Mouse (Mus musculus): ENCODE results near the gene Sla2. TPM values are rescaled to one million over a fixed set of nuclear protein-coding genes. Genes with fewer than 3 reads are reported as not detected.
"Not testable (repeated sequence)": the region's sequence is repeated elsewhere in the genome, so short reads cannot be mapped to it uniquely, and the experiment has no call there.

The Sla2 gene
- total and polyA plus RNA-seq, 2 experiments from 2014 or later: not detected

DNA sequence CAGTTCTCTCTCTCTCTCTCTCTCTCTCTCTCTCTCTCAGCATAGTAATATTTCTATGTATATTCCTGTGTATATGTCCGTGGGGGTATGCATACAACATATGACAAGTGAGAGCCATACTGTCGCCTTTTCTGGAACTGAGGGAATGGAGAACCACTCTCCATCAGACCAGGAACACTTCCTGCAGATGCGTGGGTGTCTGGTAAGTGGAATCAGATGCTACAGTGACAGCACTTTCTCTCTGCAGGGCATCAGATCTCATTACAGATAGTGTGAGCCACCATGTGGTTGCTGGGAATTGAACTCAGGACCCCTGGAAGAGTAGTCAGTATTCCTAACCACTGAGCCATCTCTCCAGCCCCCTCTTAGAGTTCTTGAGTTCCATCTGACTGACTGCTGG is 1.5 kb upstream of the Sla2 start:
- Histone ChIP-seq H3K4me1 (ENCODE audit: insufficient read depth, low read length) (0 out of 2 replicates have a peak, but pooled peaks cover 3% of the 10 kb centered on the region), H3K36me3 (ENCODE audit: insufficient read depth, low read length) (no peaks in the 10 kb centered on the region), H3K9ac (replicated peaks; ENCODE audit: low read length, poor library complexity, severe bottlenecking) (no peak overlapping the region), H3K4me3 (ENCODE audit: low read depth, low read length) (no peak overlapping the region), H3K27ac (ENCODE audit: low read depth, low read length) (no peak overlapping the region), H3K27me3 (ENCODE audit: insufficient read depth, low read length) (no peaks in the 10 kb centered on the region), H3K9me3 (ENCODE audit: low read length) (no peaks in the 10 kb centered on the region), H3K4me2 (ENCODE audit: low read depth, low read length, poor library complexity, severe bottlenecking) (no peak overlapping the region)
- ATAC-seq (ENCODE audit: low FRiP score) (no peak), DNase-seq (ENCODE audit: low spot score) (no peak)
- WGBS: 87% methylated on average over 3 of the region's 3 CpGs
- TF ChIP-seq CTCF (IDR thresholded peaks at IDR 0.05): no peak

DNA sequence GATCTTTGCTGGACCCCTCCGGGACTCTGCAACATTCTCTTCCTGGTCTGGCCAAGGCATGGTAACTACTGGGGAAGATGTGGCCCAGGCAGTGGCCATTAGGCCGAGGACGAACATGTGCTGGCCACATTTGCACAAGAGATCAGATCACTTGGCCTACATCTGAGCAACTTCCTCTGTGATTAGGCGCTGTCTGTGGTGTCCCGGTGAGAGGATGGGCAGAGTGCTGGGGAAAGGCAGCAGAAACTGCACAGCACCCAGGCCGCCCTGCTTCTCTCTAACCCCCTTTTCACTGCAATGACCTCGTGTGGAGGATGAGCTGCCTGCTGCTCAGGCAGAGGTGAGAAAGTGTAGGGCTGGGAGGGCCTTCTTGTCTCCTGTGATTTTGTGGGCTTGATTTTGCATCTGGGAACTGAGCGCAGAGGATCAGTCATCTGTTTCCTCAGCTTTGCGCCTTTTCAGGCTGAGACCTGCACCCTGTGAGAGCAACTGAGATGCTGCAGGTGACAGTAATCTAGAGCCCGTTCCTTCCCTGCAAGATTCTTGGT is 834 bp downstream of the Sla2 start:
- no peak for DNase-seq (ENCODE audit: low spot score)
- H3K4me1 ChIP-seq (ENCODE audit: insufficient read depth, low read length): no peaks in the 10 kb centered on the region
- no peaks in the 10 kb centered on the region for H3K27me3 ChIP-seq (ENCODE audit: insufficient read depth, low read length)
- H3K36me3 ChIP-seq (ENCODE audit: insufficient read depth, low read length): no peaks in the 10 kb centered on the region
- H3K9me3 ChIP-seq (ENCODE audit: low read length): no peaks in the 10 kb centered on the region
- H3K4me2 ChIP-seq (ENCODE audit: low read depth, low read length, poor library complexity, severe bottlenecking): no peak overlapping the region
- TF ChIP-seq CTCF (IDR thresholded peaks at IDR 0.05): no peak
- H3K27ac ChIP-seq (ENCODE audit: low read depth, low read length): no peak overlapping the region
- no peak overlapping the region for H3K9ac ChIP-seq (replicated peaks; ENCODE audit: low read length, poor library complexity, severe bottlenecking)
- WGBS: 81% methylated on average over 10 of the region's 10 CpGs
- no peak for ATAC-seq (ENCODE audit: low FRiP score)
- H3K4me3 ChIP-seq (ENCODE audit: low read depth, low read length): no peak overlapping the region

DNA sequence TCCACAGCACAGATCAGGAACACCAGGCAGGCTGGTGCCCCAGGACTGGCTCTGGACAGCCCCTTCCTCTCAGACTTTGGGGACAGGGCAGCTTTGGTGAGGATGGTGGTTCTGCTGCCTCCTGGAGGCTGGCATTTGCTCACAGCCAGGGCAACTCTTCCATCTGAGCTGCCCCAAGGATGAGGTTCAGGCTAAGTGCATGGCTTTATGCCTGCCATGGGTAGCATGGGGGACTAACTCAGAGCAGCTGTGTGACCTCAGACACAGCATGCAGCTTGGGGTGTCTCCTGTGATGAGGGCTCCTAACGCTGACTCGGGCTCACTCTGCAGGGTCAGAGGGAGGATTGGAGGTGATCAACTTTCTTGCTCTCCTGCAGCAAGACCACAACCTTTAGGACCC is 1.3 kb downstream of the Sla2 start:
- H3K4me3 ChIP-seq (ENCODE audit: low read depth, low read length); H3K9me3 ChIP-seq (ENCODE audit: low read length); H3K36me3 ChIP-seq (ENCODE audit: insufficient read depth, low read length); H3K27ac ChIP-seq (ENCODE audit: low read depth, low read length); H3K9ac ChIP-seq (replicated peaks; ENCODE audit: low read length, poor library complexity, severe bottlenecking); DNase-seq (ENCODE audit: low spot score); H3K4me2 ChIP-seq (ENCODE audit: low read depth, low read length, poor library complexity, severe bottlenecking); H3K4me1 ChIP-seq (ENCODE audit: insufficient read depth, low read length); H3K27me3 ChIP-seq (ENCODE audit: insufficient read depth, low read length); ATAC-seq (ENCODE audit: low FRiP score): not testable (repeated sequence)
- WGBS: 66% methylated on average over 2 of the region's 2 CpGs

DNA sequence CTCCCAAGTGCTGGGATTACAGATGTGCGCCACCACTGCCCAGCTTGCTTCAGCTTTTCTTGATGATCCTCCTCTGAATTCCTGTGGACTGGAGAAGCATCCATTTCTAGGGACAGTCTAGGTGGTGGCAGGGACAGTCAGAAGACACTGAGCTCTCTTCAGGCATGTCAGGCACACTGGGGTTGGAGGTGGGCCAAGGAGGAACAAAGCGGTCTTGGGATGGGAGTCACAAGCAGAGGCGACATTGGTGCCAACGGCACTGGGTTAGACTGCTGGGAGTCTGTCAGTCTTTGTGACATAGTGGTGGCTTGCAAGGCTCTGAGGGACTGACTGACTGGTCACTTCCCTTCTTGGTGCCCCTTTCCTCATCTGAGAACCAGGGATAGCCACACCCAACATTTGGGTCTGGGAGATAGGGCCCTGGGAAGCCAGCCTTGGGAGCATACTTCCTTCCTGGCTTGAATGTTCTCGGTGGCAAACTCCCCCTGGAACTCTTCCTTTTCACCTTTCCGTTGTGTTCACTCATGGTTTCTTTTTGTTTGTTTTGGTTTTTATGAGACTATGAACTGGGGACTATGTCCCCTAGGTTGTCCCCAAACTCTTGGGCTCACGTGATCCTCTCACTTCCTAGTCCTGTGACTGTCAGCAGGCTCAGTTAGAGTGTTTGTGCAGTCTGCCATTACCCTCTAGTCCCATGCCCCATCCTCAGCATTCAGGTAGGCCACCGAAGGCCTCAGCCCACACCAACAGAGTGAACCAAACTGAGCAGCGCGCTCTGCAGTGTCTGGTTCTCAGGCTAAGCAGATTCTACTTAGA is 2.4 kb downstream of the Sla2 start:
- H3K4me3 ChIP-seq (ENCODE audit: low read depth, low read length): no peak overlapping the region
- H3K9me3 ChIP-seq (ENCODE audit: low read length): no peaks in the 10 kb centered on the region
- H3K27me3 ChIP-seq (ENCODE audit: insufficient read depth, low read length): no peaks in the 10 kb centered on the region
- no peak overlapping the region for H3K9ac ChIP-seq (replicated peaks; ENCODE audit: low read length, poor library complexity, severe bottlenecking)
- H3K4me2 ChIP-seq (ENCODE audit: low read depth, low read length, poor library complexity, severe bottlenecking): no peak overlapping the region
- WGBS: 88% methylated on average over 10 of the region's 10 CpGs
- TF ChIP-seq CTCF (IDR thresholded peaks at IDR 0.05): no peak
- H3K36me3 ChIP-seq (ENCODE audit: insufficient read depth, low read length): no peaks in the 10 kb centered on the region
- DNase-seq (ENCODE audit: low spot score) (no peak), ATAC-seq (ENCODE audit: low FRiP score) (no peak)
- H3K27ac ChIP-seq (ENCODE audit: low read depth, low read length): no peak overlapping the region
- H3K4me1 ChIP-seq (ENCODE audit: insufficient read depth, low read length): no peaks in the 10 kb centered on the region

DNA sequence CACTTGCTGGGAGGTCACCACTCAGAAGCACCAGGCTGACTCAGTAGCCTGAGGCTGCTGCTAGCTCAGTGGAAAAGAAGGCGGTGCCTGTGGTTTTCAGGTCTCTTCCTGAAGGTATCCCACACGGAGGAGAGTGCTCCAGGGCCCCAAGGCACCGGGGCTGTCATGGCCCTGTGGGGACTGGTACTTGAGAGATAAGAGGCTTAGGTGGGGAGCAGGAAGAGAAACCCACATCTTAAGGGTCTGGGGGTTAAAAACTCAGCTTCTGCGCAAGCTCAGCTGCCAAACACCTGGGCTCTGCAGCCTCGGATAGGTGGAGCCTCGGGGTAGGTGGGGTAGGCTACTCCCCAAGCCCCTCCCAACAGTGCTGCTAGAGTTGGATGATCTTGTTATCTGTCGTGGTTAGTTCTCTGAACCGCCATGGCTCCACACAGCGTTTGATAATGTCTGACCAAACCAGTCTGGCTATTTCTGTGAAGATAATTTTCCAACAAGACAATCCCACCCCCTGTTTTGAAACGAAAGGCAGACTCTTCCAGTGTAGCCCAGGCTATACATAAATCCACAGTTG is 4.5 kb downstream of the Sla2 start:
- no peaks in the 10 kb centered on the region for H3K27me3 ChIP-seq (ENCODE audit: insufficient read depth, low read length)

DNA sequence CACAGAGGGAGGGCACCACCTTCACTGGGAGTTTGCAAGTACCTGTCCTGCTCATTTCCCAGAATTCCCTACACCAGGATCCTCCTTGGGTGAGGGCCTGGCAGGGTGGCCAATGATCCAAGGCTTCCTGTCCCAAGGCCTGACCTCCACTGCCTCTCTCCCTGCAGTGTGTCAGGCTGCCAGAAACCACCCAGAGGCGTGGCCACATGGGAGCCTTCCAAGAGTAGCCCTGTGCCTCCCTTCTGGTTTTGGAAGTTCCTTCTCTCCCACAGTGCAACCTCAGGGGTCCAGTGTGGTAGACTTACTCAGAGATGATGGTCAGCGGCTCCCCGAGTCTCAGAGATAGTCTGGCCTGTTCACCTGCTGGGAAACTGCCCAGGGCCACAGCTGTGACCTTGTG is 7.5 kb downstream of the Sla2 start:
- Histone ChIP-seq H3K9ac (replicated peaks; ENCODE audit: low read length, poor library complexity, severe bottlenecking) (no peak overlapping the region), H3K4me1 (ENCODE audit: insufficient read depth, low read length) (no peaks in the 10 kb centered on the region), H3K27me3 (ENCODE audit: insufficient read depth, low read length) (no peaks in the 10 kb centered on the region), H3K4me2 (ENCODE audit: low read depth, low read length, poor library complexity, severe bottlenecking) (no peak overlapping the region), H3K4me3 (ENCODE audit: low read depth, low read length) (no peak overlapping the region), H3K36me3 (ENCODE audit: insufficient read depth, low read length) (peaks cover 8% of the 10 kb centered on the region), H3K9me3 (ENCODE audit: low read length) (no peaks in the 10 kb centered on the region), H3K27ac (ENCODE audit: low read depth, low read length) (no peak overlapping the region)
- DNase-seq (ENCODE audit: low spot score) (no peak), ATAC-seq (ENCODE audit: low FRiP score) (no peak)
- TF ChIP-seq CTCF (IDR thresholded peaks at IDR 0.05): no peak
- 84% methylated on average over 3 of the region's 3 CpGs for WGBS

More for the DNA sequence above, 4.5 kb downstream of the Sla2 start:
- Histone ChIP-seq H3K27ac (ENCODE audit: low read depth, low read length) (no peak overlapping the region), H3K36me3 (ENCODE audit: insufficient read depth, low read length) (no peaks in the 10 kb centered on the region), H3K4me3 (ENCODE audit: low read depth, low read length) (no peak overlapping the region), H3K4me2 (ENCODE audit: low read depth, low read length, poor library complexity, severe bottlenecking) (no peak overlapping the region), H3K9ac (replicated peaks; ENCODE audit: low read length, poor library complexity, severe bottlenecking) (no peak overlapping the region), H3K9me3 (ENCODE audit: low read length) (no peaks in the 10 kb centered on the region), H3K4me1 (ENCODE audit: insufficient read depth, low read length) (no peaks in the 10 kb centered on the region)
- no peak for ATAC-seq (ENCODE audit: low FRiP score)
- no peak for TF ChIP-seq CTCF (IDR thresholded peaks at IDR 0.05)
- DNase-seq (ENCODE audit: low spot score): no peak
- WGBS: 44% methylated on average over 10 of the region's 10 CpGs
